Mouse (Mus musculus) limb, embryonic 14.5 days (tissue): ENCODE data around the gene Abhd14a. TPM values are rescaled to one million over a fixed set of nuclear protein-coding genes. Genes with fewer than 3 reads are reported as not detected.
A peak's percentile ranks its signal among the peaks of the same experiment; 100 is the strongest.

Experiments
- ATAC-seq: fragments of 200-750 bp; cut with Nextera tagmentation; 2 replicates; pipeline ENCODE4 v1.8.0; 2017; ENCODE audit warnings: low read depth, moderate number of reproducible peaks, moderate TSS enrichment; ENCODE audit not compliant: low FRiP score
- DNase-seq: peaks from one replicate; pipeline ENCODE4 v3.0.0-alpha.2; 2015; ENCODE audit warnings: low spot score
- H3K27ac ChIP-seq: fragments of 300-500 bp; sonication (generic); replicated peaks from 2 replicates; pipeline ENCODE4 v1.5.1; 2014; ENCODE audit warnings: low read depth, mild to moderate bottlenecking, low read length, moderate library complexity, mixed read lengths
- H3K27me3 ChIP-seq: fragments of 300-500 bp; sonication (generic); 2 replicates; pipeline ENCODE4 v1.6.1; 2014; ENCODE audit warnings: low read length, mixed read lengths; ENCODE audit not compliant: control insufficient read depth, insufficient read depth
- H3K36me3 ChIP-seq: fragments of 300-500 bp; sonication (generic); 2 replicates; pipeline ENCODE4 v1.6.1; 2014; ENCODE audit warnings: mild to moderate bottlenecking, low read length, moderate library complexity, mixed read lengths; ENCODE audit not compliant: control insufficient read depth, insufficient read depth
- H3K4me1 ChIP-seq: fragments of 300-500 bp; sonication (generic); 2 replicates; pipeline ENCODE4 v1.6.1; 2014; ENCODE audit warnings: antibody characterized with exemption, low read length, mixed read lengths; ENCODE audit not compliant: control insufficient read depth, insufficient read depth
- H3K4me2 ChIP-seq: fragments of 300-500 bp; sonication (generic); replicated peaks from 2 replicates; pipeline ENCODE4 v1.6.1; 2014; ENCODE audit warnings: low read depth, mild to moderate bottlenecking, low read length, moderate library complexity; ENCODE audit not compliant: severe bottlenecking
- H3K4me3 ChIP-seq: fragments of 300-500 bp; sonication (generic); replicated peaks from 2 replicates; pipeline ENCODE4 v1.5.1; 2014; ENCODE audit warnings: low read length
- H3K9ac ChIP-seq: fragments of 300-500 bp; sonication (generic); 2 replicates; pipeline ENCODE4 v1.6.1; 2014; ENCODE audit warnings: mild to moderate bottlenecking, low read depth, low read length, moderate library complexity; ENCODE audit not compliant: severe bottlenecking
- H3K9me3 ChIP-seq: fragments of 300-500 bp; sonication (generic); 2 replicates; pipeline ENCODE4 v1.6.1; 2016; ENCODE audit warnings: low read length; ENCODE audit not compliant: control insufficient read depth
- POLR2A ChIP-seq: fragments of 200-500 bp; IDR thresholded peaks from 2 replicates; pipeline ENCODE4 v1.8.0; 2012; ENCODE audit warnings: inconsistent platforms, mild to moderate bottlenecking, moderate library complexity, borderline replicate concordance; ENCODE audit not compliant: insufficient read depth, insufficient read length; ENCODE audit errors: extremely low read depth
- WGBS: fragments of 180-500 bp; shearing (Covaris S2); extraction: QIAGEN DNeasy Blood & Tissue Kit; methylation state at CpG from one replicate; pipeline ENCODE4 v1.1.7; 2014; 5-methylcytosine and 5-hydroxymethylcytosine counted together
- polyA plus RNA-seq, 2 experiments: library from polyadenylated mRNA; depleted of rRNA in 1 of 2; stranded (reverse) in 1 of 2; unstranded in 1 of 2; fragments of >200 nt; fragmentation: Nextera tagmentation in 1 of 2; extraction: Ambion mirVana in 1 of 2; gene quantifications; 2 replicates each; pipeline versions ENCODE4 v1.2.1 to v1.2.3; 2012 to 2014

Abhd14a gene
- polyA plus RNA-seq, 2 experiments: 69.5 to 79.9 TPM

GRCm38 (mm10) chr9:106473753-106474105, 26.3 kb upstream of the Abhd14a start:
- ATAC-seq (no peak), DNase-seq (no peak)
- H3K27ac ChIP-seq: no peak overlapping the region
- H3K9me3 ChIP-seq: no peaks in the 10 kb centered on the region
- H3K9ac ChIP-seq: no peak overlapping the region
- TF ChIP-seq POLR2A: no peak
- H3K4me3 ChIP-seq: no peak overlapping the region
- H3K36me3 ChIP-seq: no peaks in the 10 kb centered on the region
- no peak overlapping the region for H3K4me2 ChIP-seq
- H3K27me3 ChIP-seq: no peaks in the 10 kb centered on the region
- 33% methylated on average over 1 of the region's 5 CpGs for WGBS
- peaks cover 21% of the 10 kb centered on the region for H3K4me1 ChIP-seq

GRCm38 (mm10) chr9:106473081-106473752, 25.7 kb upstream of the Abhd14a start:
- ATAC-seq (no peak), DNase-seq (no peak)
- Histone ChIP-seq H3K36me3 (no peaks in the 10 kb centered on the region), H3K27ac (no peak overlapping the region), H3K9ac (no peak overlapping the region), H3K4me3 (no peak overlapping the region), H3K27me3 (no peaks in the 10 kb centered on the region), H3K4me2 (no peak overlapping the region), H3K9me3 (no peaks in the 10 kb centered on the region), H3K4me1 (peaks cover 21% of the 10 kb centered on the region)
- no peak for TF ChIP-seq POLR2A
- 89% methylated on average over 16 of the region's 16 CpGs for WGBS

GRCm38 (mm10) chr9:106472321-106472720, 24.8 kb upstream of the Abhd14a start:
- Histone ChIP-seq H3K9me3 (no peaks in the 10 kb centered on the region), H3K4me3 (no peak overlapping the region), H3K27me3 (no peaks in the 10 kb centered on the region), H3K36me3 (no peaks in the 10 kb centered on the region), H3K27ac (no peak overlapping the region), H3K4me1 (peaks cover 14% of the 10 kb centered on the region), H3K9ac (no peak overlapping the region), H3K4me2 (no peak overlapping the region)
- DNase-seq (no peak), ATAC-seq (no peak)
- no peak for TF ChIP-seq POLR2A
- WGBS: 64% methylated on average over 4 of the region's 4 CpGs

- Histone ChIP-seq H3K4me3 (no peak overlapping the region), H3K9me3 (no peaks in the 10 kb centered on the region), H3K9ac (0 out of 2 replicates have a peak overlapping the region, but pooled peaks have one; percentile 7), H3K36me3 (no peaks in the 10 kb centered on the region), H3K4me1 (peaks cover 14% of the 10 kb centered on the region), H3K27me3 (no peaks in the 10 kb centered on the region), H3K27ac (no peak overlapping the region), H3K4me2 (no peak overlapping the region)
- TF ChIP-seq POLR2A: no peak
- 9% methylated on average over 5 of the region's 5 CpGs for WGBS
- ATAC-seq (no peak), DNase-seq (no peak)
Measured at GRCm38 (mm10) chr9:106471892-106472291, 24.4 kb upstream of the Abhd14a start.

GRCm38 (mm10) chr9:106470991-106471750, 23.7 kb upstream of the Abhd14a start:
- Histone ChIP-seq H3K4me1 (peaks cover 10% of the 10 kb centered on the region), H3K9ac (0 out of 2 replicates have a peak overlapping the region, but pooled peaks have one; percentile 7), H3K4me3 (no peak overlapping the region), H3K4me2 (no peak overlapping the region), H3K9me3 (no peaks in the 10 kb centered on the region), H3K36me3 (no peaks in the 10 kb centered on the region), H3K27me3 (no peaks in the 10 kb centered on the region), H3K27ac (no peak overlapping the region)
- DNase-seq (no peak), ATAC-seq (no peak)
- TF ChIP-seq POLR2A: no peak
- WGBS: 61% methylated on average over 14 of the region's 14 CpGs
